Mouse (Mus musculus) kidney, postnatal 0 days (tissue): ENCODE results near the gene Olfr1511. TPM values are rescaled to one million over a fixed set of nuclear protein-coding genes. Genes with fewer than 3 reads are reported as not detected.

Source experiments
- ATAC-seq: fragments of 200-750 bp; cut with Nextera tagmentation; replicated peaks from 2 replicates; pipeline ENCODE4 v1.8.0; 2017; ENCODE audit warnings: low read depth, moderate number of reproducible peaks, moderate TSS enrichment, moderate library complexity; ENCODE audit not compliant: low FRiP score
- DNase-seq: peaks from one replicate; pipeline ENCODE4 v3.0.0-alpha.2; 2016; ENCODE audit warnings: low spot score
- H3K27ac ChIP-seq: fragments of 300-500 bp; sonication (generic); 2 replicates; pipeline ENCODE4 v1.5.1; 2014; ENCODE audit warnings: mild to moderate bottlenecking
- H3K27me3 ChIP-seq: fragments of 300-500 bp; sonication (generic); 2 replicates; pipeline ENCODE4 v1.6.1; 2014; ENCODE audit warnings: low read length, mixed read lengths; ENCODE audit not compliant: insufficient read depth
- H3K36me3 ChIP-seq: fragments of 300-500 bp; sonication (generic); 2 replicates; pipeline ENCODE4 v1.6.1; 2014; ENCODE audit warnings: low read length, mixed read lengths; ENCODE audit not compliant: insufficient read depth
- H3K4me1 ChIP-seq: fragments of 300-500 bp; sonication (generic); replicated peaks from 2 replicates; pipeline ENCODE4 v1.6.1; 2014; ENCODE audit warnings: antibody characterized with exemption, low read length, mixed read lengths; ENCODE audit not compliant: insufficient read depth
- H3K4me2 ChIP-seq: fragments of 300-500 bp; sonication (generic); 2 replicates; pipeline ENCODE4 v1.6.1; 2014; ENCODE audit warnings: mild to moderate bottlenecking, low read length, moderate library complexity, mixed read lengths
- H3K4me3 ChIP-seq: fragments of 300-500 bp; sonication (generic); replicated peaks from 2 replicates; pipeline ENCODE4 v1.5.1; 2014; ENCODE audit warnings: low read depth, low read length
- H3K9ac ChIP-seq: fragments of 300-500 bp; sonication (generic); 2 replicates; pipeline ENCODE4 v1.6.1; 2014; ENCODE audit warnings: low read depth, low read length
- H3K9me3 ChIP-seq: fragments of 300-500 bp; sonication (generic); replicated peaks from 2 replicates; pipeline ENCODE4 v1.6.1; 2016; ENCODE audit warnings: low read length, inconsistent platforms, mixed read lengths
- CTCF ChIP-seq: IDR thresholded peaks from 2 replicates; pipeline ENCODE4 v1.5.1; 2016; ENCODE audit warnings: antibody characterized with exemption, low read depth, mild to moderate bottlenecking, moderate library complexity
- WGBS: fragments of 180-500 bp; shearing (Covaris S2); extraction: QIAGEN DNeasy Blood & Tissue Kit; methylation state at CpG from one replicate; pipeline ENCODE4 v1.1.7; 2014; 5-methylcytosine and 5-hydroxymethylcytosine counted together
- polyA plus RNA-seq: library from polyadenylated mRNA; unstranded; fragments of >200 nt; fragmentation: Nextera tagmentation; extraction: Ambion mirVana; gene quantifications from 2 replicates; pipeline ENCODE4 v1.2.1, GENCODE M21; 2015

Olfr1511 gene
- polyA plus RNA-seq, 1 experiment from 2014 or later: not detected

DNA sequence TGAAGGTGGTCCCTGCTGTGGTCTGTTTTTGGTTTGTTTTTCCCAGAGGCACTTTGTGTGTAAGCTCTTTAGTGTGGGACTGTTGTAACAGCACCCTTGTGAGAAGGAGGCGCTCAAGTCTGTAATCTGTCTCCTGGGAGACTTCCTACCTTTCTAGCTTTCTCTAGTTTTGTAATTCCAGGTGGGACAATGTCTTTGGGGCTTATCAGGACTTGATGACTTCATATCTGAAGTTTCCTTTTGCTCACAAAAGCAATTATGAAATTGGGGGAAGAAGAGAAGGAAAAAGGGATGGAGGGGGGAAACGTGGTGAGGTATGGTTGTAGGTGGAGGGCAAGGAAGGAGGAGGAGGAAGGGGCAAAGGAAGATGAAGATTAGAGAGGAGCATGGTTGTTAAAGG is 18.1 kb downstream of the Olfr1511 start, which contains the start of gene Olfr1512:
Olfr1512 (minus strand) TSS at position 101 of the 400 bp plus-strand sequence.
- no peaks in the 10 kb centered on the region for H3K4me1 ChIP-seq
- H3K9ac ChIP-seq: no peak within 1 kb of the TSS
- DNase-seq (no peak), ATAC-seq (no peak)
- no peak for TF ChIP-seq CTCF
- H3K36me3 ChIP-seq: no peaks in the 10 kb centered on the region
- no peak within 1 kb of the TSS for H3K4me3 ChIP-seq
- 73% methylated on average over 2 of the region's 2 CpGs for WGBS
- no peak within 1 kb of the TSS for H3K4me2 ChIP-seq
- no peak within 1 kb of the TSS for H3K27ac ChIP-seq
- no peaks in the 10 kb centered on the region for H3K9me3 ChIP-seq
- no peaks in the 10 kb centered on the region for H3K27me3 ChIP-seq

DNA sequence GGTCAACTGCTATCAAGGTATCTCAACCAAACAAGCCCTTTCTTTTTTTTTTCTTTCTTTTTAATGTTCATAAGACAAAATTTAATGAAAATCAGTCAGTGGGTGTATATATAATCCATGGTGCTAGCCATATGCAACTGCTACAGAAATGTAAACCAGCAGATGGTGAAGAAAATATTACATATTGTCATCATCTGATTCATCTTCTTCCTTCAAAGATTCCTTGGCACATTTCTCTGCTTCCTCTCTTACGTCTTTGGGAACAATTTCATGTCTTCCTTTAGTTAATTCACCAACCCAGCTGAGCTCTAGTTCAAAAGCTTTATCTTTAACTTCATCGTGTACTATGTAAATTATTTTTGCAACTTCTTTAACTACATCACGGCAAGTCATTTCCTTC is 28.4 kb downstream of the Olfr1511 start:
- H3K9ac ChIP-seq: no peak overlapping the region
- DNase-seq (no peak), ATAC-seq (no peak)
- H3K4me3 ChIP-seq: no peak overlapping the region
- H3K36me3 ChIP-seq: no peaks in the 10 kb centered on the region
- H3K4me1 ChIP-seq: no peaks in the 10 kb centered on the region
- H3K27me3 ChIP-seq: no peaks in the 10 kb centered on the region
- TF ChIP-seq CTCF: no peak
- H3K27ac ChIP-seq: no peak overlapping the region
- no peaks in the 10 kb centered on the region for H3K9me3 ChIP-seq
- H3K4me2 ChIP-seq: no peak overlapping the region
- 89% methylated on average over 3 of the region's 3 CpGs for WGBS

DNA sequence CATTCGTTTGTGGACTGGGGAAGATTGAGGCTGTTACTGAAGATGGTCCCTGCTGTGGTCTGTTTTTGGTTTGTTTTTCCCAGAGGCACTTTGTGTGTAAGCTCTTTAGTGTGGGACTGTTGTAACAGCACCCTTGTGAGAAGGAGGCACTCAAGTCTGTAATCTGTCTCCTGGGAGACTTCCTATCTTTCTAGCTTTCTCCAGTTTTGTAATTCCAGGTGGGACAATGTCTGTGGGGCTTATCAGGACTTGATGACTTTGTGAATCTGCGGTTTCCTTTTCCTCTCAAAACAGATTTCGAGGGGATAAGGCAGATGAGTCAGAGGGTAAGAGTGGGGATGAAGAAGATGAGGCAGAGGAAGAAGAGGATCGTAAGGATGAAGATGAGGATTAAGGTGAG is 40.9 kb downstream of the Olfr1511 start, which contains the start of gene Olfr1513:
Olfr1513 (minus strand) TSS at position 101 of the 400 bp plus-strand sequence.
- no peak for ATAC-seq
- WGBS: 65% methylated on average over 4 of the region's 4 CpGs
- no peak for DNase-seq
- no peaks in the 10 kb centered on the region for H3K4me1 ChIP-seq
- H3K9ac ChIP-seq: no peak within 1 kb of the TSS
- no peak within 1 kb of the TSS for H3K27ac ChIP-seq
- H3K27me3 ChIP-seq: no peaks in the 10 kb centered on the region
- H3K4me3 ChIP-seq: no peak within 1 kb of the TSS
- TF ChIP-seq CTCF: no peak
- no peak within 1 kb of the TSS for H3K4me2 ChIP-seq
- no peaks in the 10 kb centered on the region for H3K36me3 ChIP-seq
- no peaks in the 10 kb centered on the region for H3K9me3 ChIP-seq

Other genes starting within 250 kb of the Olfr1511 start
- gene Supt16, start 200.0 kb downstream of the Olfr1511 start, polyA plus RNA-seq: 38.5 and 44.5 TPM in 2 replicates
- gene Chd8, start 139.6 kb downstream of the Olfr1511 start, polyA plus RNA-seq: 22.0 and 23.3 TPM in 2 replicates
- 30.8 and 34.4 TPM in 2 replicates for gene Tox4, start 118.2 kb downstream of the Olfr1511 start, polyA plus RNA-seq
- gene Rab2b, start 117.8 kb downstream of the Olfr1511 start, polyA plus RNA-seq: 12.6 and 14.3 TPM in 2 replicates
- 24.7 and 27.3 TPM in 2 replicates for gene Mettl3, start 92.3 kb downstream of the Olfr1511 start, polyA plus RNA-seq
- 20.9 and 23.4 TPM in 2 replicates for gene Sall2, start 68.6 kb downstream of the Olfr1511 start, polyA plus RNA-seq
- gene Olfr1513, start 41.0 kb downstream of the Olfr1511 start, polyA plus RNA-seq: not detected in 2 replicates
- gene Olfr1512, start 18.2 kb downstream of the Olfr1511 start, polyA plus RNA-seq: not detected in 2 replicates
- gene Olfr1510, start 17.0 kb upstream of the Olfr1511 start, polyA plus RNA-seq: not detected in 2 replicates
- gene Olfr1509, start 45.6 kb upstream of the Olfr1511 start, polyA plus RNA-seq: not detected in 2 replicates
- gene Olfr1508, start 70.1 kb upstream of the Olfr1511 start, polyA plus RNA-seq: not detected in 2 replicates
- not detected in 2 replicates for gene Olfr1507, start 98.4 kb upstream of the Olfr1511 start, polyA plus RNA-seq